Mouse (Mus musculus) gastrocnemius, adult 2 months (tissue): Measurements from ENCODE around the gene Cd70. TPM values are rescaled to one million over a fixed set of nuclear protein-coding genes. Genes with fewer than 3 reads are reported as not detected.

ENCODE experiments used
- DNase-seq: peaks from one replicate; pipeline ENCODE4 v3.0.0; 2022
- H3K27ac ChIP-seq: fragments of 200-600 bp; 2 replicates; pipeline ENCODE4 v1.8.1; 2022; ENCODE audit warnings: mild to moderate bottlenecking
- H3K4me3 ChIP-seq: fragments of 200-600 bp; 2 replicates; pipeline ENCODE4 v1.8.1; 2022; ENCODE audit warnings: mild to moderate bottlenecking, moderate library complexity
- CTCF ChIP-seq: fragments of 200-600 bp; IDR thresholded peaks from 2 replicates; pipeline ENCODE4 v1.8.1; 2022; ENCODE audit warnings: antibody characterized with exemption, mild to moderate bottlenecking, moderate library complexity
- intact Hi-C: fragments of 180-260 bp; cut with DNase I; formaldehyde crosslinking; loops from one replicate; pipeline ENCODE4 v1.15.1; 2025
- long read RNA-seq, 2 experiments: library from polyadenylated mRNA; stranded (forward); transcript quantifications; one replicate each; pipeline ENCODE4 v2.0.0; 2021
- total RNA-seq, 2 experiments: library from RNA; stranded (reverse); gene quantifications; 2 replicates each; pipeline ENCODE4 v1.2.3; 2021

Cd70 gene
- not detected for total RNA-seq
- long read RNA-seq, experiment 1: 0 reads
- long read RNA-seq, experiment 2: 0 reads

GRCm38 (mm10) chr17:57148994-57149803 is at the start of gene Cd70:
Cd70 (minus strand) TSS chr17:57149777.
- intact Hi-C loops: no loop called here
- DNase-seq: no peak
- TF ChIP-seq CTCF: no peak
- no peak within 1 kb of the TSS for H3K4me3 ChIP-seq
- H3K27ac ChIP-seq: no peak within 1 kb of the TSS

- no peak overlapping the region for H3K4me3 ChIP-seq
- intact Hi-C loops: no loop called here
Measured at GRCm38 (mm10) chr17:57198252-57198651, 48.7 kb upstream of the Cd70 start.

GRCm38 (mm10) chr17:57195326-57196010 is 45.9 kb upstream of the Cd70 start:
- Histone ChIP-seq H3K27ac (no peak overlapping the region), H3K4me3 (no peak overlapping the region)
- intact Hi-C loops: no loop called here
- no peak for DNase-seq
- no peak for TF ChIP-seq CTCF

More at GRCm38 (mm10) chr17:57198252-57198651, 48.7 kb upstream of the Cd70 start:
- no peak for DNase-seq
- TF ChIP-seq CTCF: no peak
- no peak overlapping the region for H3K27ac ChIP-seq

GRCm38 (mm10) chr17:57194771-57195170 is 45.2 kb upstream of the Cd70 start:
- Histone ChIP-seq H3K27ac (no peak overlapping the region), H3K4me3 (no peak overlapping the region)
- intact Hi-C loops: no loop called here
- TF ChIP-seq CTCF: no peak
- no peak for DNase-seq

- TF ChIP-seq CTCF: no peak
- H3K27ac ChIP-seq: no peak within 1 kb of the TSS
- no peak within 1 kb of the TSS for H3K4me3 ChIP-seq
- DNase-seq: peak; percentile 26
- intact Hi-C loops: no loop called here
Measured at GRCm38 (mm10) chr17:57194041-57194507, 44.5 kb upstream of the Cd70 start, which contains the start of gene Tnfsf14. Tnfsf14 (minus strand) TSS chr17:57194177.

- intact Hi-C loops: no loop called here
- Histone ChIP-seq H3K27ac (no peak overlapping the region), H3K4me3 (no peak overlapping the region)
- no peak for TF ChIP-seq CTCF
- DNase-seq: no peak
Measured at GRCm38 (mm10) chr17:57188510-57189192, 39.1 kb upstream of the Cd70 start.

- H3K4me3 ChIP-seq: no peak overlapping the region
- DNase-seq: no peak
- TF ChIP-seq CTCF: no peak
- H3K27ac ChIP-seq: no peak overlapping the region
- intact Hi-C loops: no loop called here
Measured at GRCm38 (mm10) chr17:57185641-57186040, 36.1 kb upstream of the Cd70 start.

- intact Hi-C loops: no loop called here
- Histone ChIP-seq H3K4me3 (no peak overlapping the region), H3K27ac (no peak overlapping the region)
- DNase-seq: no peak
- no peak for TF ChIP-seq CTCF
Measured at GRCm38 (mm10) chr17:57182871-57183270, 33.3 kb upstream of the Cd70 start.

- Histone ChIP-seq H3K27ac (no peak overlapping the region), H3K4me3 (no peak overlapping the region)
- DNase-seq: no peak
- peak; percentile 54 for TF ChIP-seq CTCF
- intact Hi-C loops: no loop called here
Measured at GRCm38 (mm10) chr17:57180363-57180762, 30.8 kb upstream of the Cd70 start.

- TF ChIP-seq CTCF: no peak
- intact Hi-C loops: no loop called here
- H3K4me3 ChIP-seq: no peak overlapping the region
- H3K27ac ChIP-seq: no peak overlapping the region
- no peak for DNase-seq
Measured at GRCm38 (mm10) chr17:57173351-57173750, 23.8 kb upstream of the Cd70 start.

GRCm38 (mm10) chr17:57172378-57172777 is 22.8 kb upstream of the Cd70 start:
- Histone ChIP-seq H3K4me3 (no peak overlapping the region), H3K27ac (no peak overlapping the region)
- no peak for DNase-seq
- intact Hi-C loops: no loop called here
- TF ChIP-seq CTCF: no peak

- intact Hi-C loops: no loop called here
- DNase-seq: no peak
- no peak overlapping the region for H3K4me3 ChIP-seq
- TF ChIP-seq CTCF: no peak
- no peak overlapping the region for H3K27ac ChIP-seq
Measured at GRCm38 (mm10) chr17:57170616-57171260, 21.2 kb upstream of the Cd70 start.
